Mouse (Mus musculus) forebrain, embryonic 15.5 days (tissue): ENCODE measurements around the gene Snrpf. TPM values are rescaled to one million over a fixed set of nuclear protein-coding genes. Genes with fewer than 3 reads are reported as not detected.
"Not testable (repeated sequence)": the region's sequence is repeated elsewhere in the genome, so short reads cannot be mapped to it uniquely, and the experiment has no call there.

Experiments used
- ATAC-seq: fragments of 200-750 bp; cut with Nextera tagmentation; replicated peaks from 2 replicates; pipeline ENCODE4 v1.8.0; 2017; ENCODE audit warnings: mild to moderate bottlenecking, moderate TSS enrichment, moderate library complexity
- H3K27ac ChIP-seq: fragments of 300-500 bp; sonication (generic); replicated peaks from 2 replicates; pipeline ENCODE4 v1.5.1; 2015; ENCODE audit warnings: mild to moderate bottlenecking, inconsistent platforms
- H3K27me3 ChIP-seq: fragments of 300-500 bp; sonication (generic); 2 replicates; pipeline ENCODE4 v1.6.1; 2015; ENCODE audit warnings: inconsistent platforms
- H3K36me3 ChIP-seq: fragments of 300-500 bp; sonication (generic); 2 replicates; pipeline ENCODE4 v1.6.1; 2015; ENCODE audit warnings: mild to moderate bottlenecking, inconsistent platforms
- H3K4me1 ChIP-seq: fragments of 300-500 bp; sonication (generic); 2 replicates; pipeline ENCODE4 v1.6.1; 2015; ENCODE audit warnings: inconsistent platforms
- H3K4me2 ChIP-seq: fragments of 300-500 bp; sonication (generic); replicated peaks from 2 replicates; pipeline ENCODE4 v1.6.1; 2015; ENCODE audit warnings: mild to moderate bottlenecking, inconsistent platforms
- H3K4me3 ChIP-seq: fragments of 300-500 bp; sonication (generic); 2 replicates; pipeline ENCODE4 v1.5.1; 2015; ENCODE audit warnings: mild to moderate bottlenecking, inconsistent platforms
- H3K9ac ChIP-seq: fragments of 300-500 bp; sonication (generic); replicated peaks from 2 replicates; pipeline ENCODE4 v1.6.1; 2015; ENCODE audit warnings: mild to moderate bottlenecking, inconsistent platforms
- H3K9me3 ChIP-seq: fragments of 300-500 bp; sonication (generic); 2 replicates; pipeline ENCODE4 v1.6.1; 2016; ENCODE audit warnings: inconsistent platforms
- WGBS: fragments of 180-500 bp; shearing (Covaris S2); methylation state at CpG from one replicate; pipeline ENCODE4 v1.1.7; 2015; ENCODE audit warnings: mixed read lengths; 5-methylcytosine and 5-hydroxymethylcytosine counted together
- polyA plus RNA-seq: library from polyadenylated mRNA; unstranded; fragments of >200 nt; fragmentation: Nextera tagmentation; extraction: Ambion mirVana; gene quantifications from 2 replicates; pipeline ENCODE4 v1.2.1, GENCODE M21; 2015

The Snrpf gene
- polyA plus RNA-seq, 1 experiment from 2014 or later = 97.2 TPM

DNA sequence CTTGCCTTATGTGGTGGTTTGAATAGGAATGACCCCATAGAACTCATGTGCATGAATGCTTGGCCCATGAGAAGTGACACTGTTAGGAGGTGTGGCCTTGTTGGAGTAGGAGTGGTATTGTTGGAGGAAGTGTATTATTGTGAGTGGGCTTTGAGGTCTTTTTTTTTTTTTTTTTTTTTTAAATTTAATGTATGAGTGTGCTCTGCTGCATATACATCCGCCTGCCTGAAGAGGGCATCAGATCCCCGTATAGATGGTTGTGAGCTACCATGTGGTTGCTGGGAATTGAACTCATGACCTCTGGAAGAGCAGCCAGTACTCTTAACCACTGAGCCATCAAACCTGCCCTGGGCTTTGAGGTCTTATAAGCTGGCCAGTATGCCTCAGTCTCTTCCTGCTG lies 17.3 kb downstream of the Snrpf start:
- Histone ChIP-seq H3K4me3 (no peak overlapping the region), H3K27ac (no peak overlapping the region)
- 55% methylated on average over 2 of the region's 2 CpGs for WGBS

GRCm38 (mm10) chr10:93568671-93569070 lies 20.8 kb downstream of the Snrpf start:
- Histone ChIP-seq H3K9me3 (no peaks in the 10 kb centered on the region), H3K4me1 (no peaks in the 10 kb centered on the region), H3K27ac (no peak overlapping the region), H3K4me2 (no peak overlapping the region), H3K36me3 (no peaks in the 10 kb centered on the region), H3K9ac (no peak overlapping the region), H3K4me3 (no peak overlapping the region), H3K27me3 (no peaks in the 10 kb centered on the region)
- no peak for ATAC-seq
- 84% methylated on average over 6 of the region's 6 CpGs for WGBS

More for the DNA sequence above, 17.3 kb downstream of the Snrpf start:
- Histone ChIP-seq H3K9me3 (no peaks in the 10 kb centered on the region), H3K27me3 (no peaks in the 10 kb centered on the region), H3K36me3 (no peaks in the 10 kb centered on the region), H3K4me2 (no peak overlapping the region), H3K9ac (no peak overlapping the region), H3K4me1 (no peaks in the 10 kb centered on the region)
- ATAC-seq = no peak

- Histone ChIP-seq H3K4me1 (no peaks in the 10 kb centered on the region), H3K27ac (no peak overlapping the region), H3K27me3 (no peaks in the 10 kb centered on the region), H3K9me3 (no peaks in the 10 kb centered on the region), H3K4me2 (no peak overlapping the region), H3K4me3 (no peak overlapping the region), H3K9ac (no peak overlapping the region), H3K36me3 (no peaks in the 10 kb centered on the region)
- no peak for ATAC-seq
- WGBS = 92% methylated on average over 11 of the region's 11 CpGs
Observed at GRCm38 (mm10) chr10:93567841-93568566, 21.5 kb downstream of the Snrpf start.

GRCm38 (mm10) chr10:93567066-93567465 lies 22.4 kb downstream of the Snrpf start:
- no peak for ATAC-seq
- Histone ChIP-seq H3K4me1 (no peaks in the 10 kb centered on the region), H3K4me2 (no peak overlapping the region), H3K4me3 (no peak overlapping the region), H3K9me3 (no peaks in the 10 kb centered on the region), H3K27ac (no peak overlapping the region), H3K36me3 (no peaks in the 10 kb centered on the region), H3K9ac (no peak overlapping the region), H3K27me3 (no peaks in the 10 kb centered on the region)
- 91% methylated on average over 10 of the region's 10 CpGs for WGBS

DNA sequence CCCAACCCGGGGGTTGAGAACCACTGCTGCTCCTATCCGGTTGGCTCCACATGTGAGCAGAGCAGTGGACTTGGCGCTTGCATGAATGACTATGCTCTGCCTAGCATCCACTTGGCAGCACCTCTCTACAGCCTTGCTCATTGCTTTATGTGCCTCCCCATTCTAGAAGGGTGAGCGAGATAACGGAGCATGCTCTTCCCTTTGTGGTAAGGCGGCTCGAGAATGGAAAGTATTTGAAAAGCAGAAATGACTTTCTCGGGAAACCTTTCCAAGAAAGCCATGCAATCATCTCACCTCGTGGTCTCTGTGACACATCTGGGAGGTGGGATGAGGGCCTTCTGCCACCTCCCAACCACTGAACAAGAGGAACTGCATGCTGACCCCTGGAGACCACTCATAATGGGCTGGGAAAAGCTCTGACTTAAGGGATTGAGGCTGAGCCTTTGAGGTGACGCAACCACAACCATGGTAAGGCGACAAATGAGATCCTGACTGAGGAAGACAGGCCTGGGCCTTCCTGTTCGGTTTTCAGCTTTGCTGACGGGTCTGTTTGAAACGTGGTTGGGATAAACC lies 24.9 kb downstream of the Snrpf start:
- Histone ChIP-seq H3K36me3 (no peaks in the 10 kb centered on the region), H3K9ac (no peak overlapping the region), H3K9me3 (no peaks in the 10 kb centered on the region), H3K4me3 (no peak overlapping the region), H3K4me1 (no peaks in the 10 kb centered on the region), H3K27ac (no peak overlapping the region), H3K4me2 (no peak overlapping the region), H3K27me3 (no peaks in the 10 kb centered on the region)
- no peak for ATAC-seq
- WGBS = 91% methylated on average over 14 of the region's 14 CpGs

GRCm38 (mm10) chr10:93559786-93560185 lies 29.7 kb downstream of the Snrpf start:
- Histone ChIP-seq H3K27ac (no peak overlapping the region), H3K4me2 (no peak overlapping the region), H3K9me3 (no peaks in the 10 kb centered on the region), H3K4me3 (no peak overlapping the region), H3K9ac (no peak overlapping the region), H3K27me3 (no peaks in the 10 kb centered on the region), H3K36me3 (no peaks in the 10 kb centered on the region), H3K4me1 (no peaks in the 10 kb centered on the region)
- 60% methylated on average over 9 of the region's 9 CpGs for WGBS
- ATAC-seq = no peak

DNA sequence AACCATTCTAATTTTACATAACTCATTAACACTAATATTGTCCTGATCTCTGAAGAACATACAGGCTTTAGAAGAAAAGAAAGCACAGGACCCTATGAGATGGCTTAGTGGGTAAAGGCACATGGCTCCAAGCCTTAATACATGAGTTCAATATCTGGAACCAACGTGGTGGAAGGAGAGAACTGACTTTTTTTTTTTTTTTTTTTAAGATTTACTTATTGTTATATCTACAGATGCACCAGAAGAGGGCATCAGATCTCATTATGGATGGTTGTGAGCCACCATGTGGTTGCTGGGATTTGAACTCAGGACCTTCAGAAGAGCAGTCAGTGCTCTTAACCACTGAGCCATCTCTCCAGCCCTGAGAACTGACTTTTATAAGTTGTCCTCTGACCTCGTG lies 31.5 kb downstream of the Snrpf start:
- not testable (repeated sequence) for H3K4me1 ChIP-seq, ATAC-seq, H3K4me3 ChIP-seq, H3K9ac ChIP-seq, H3K9me3 ChIP-seq, H3K36me3 ChIP-seq, H3K4me2 ChIP-seq, H3K27me3 ChIP-seq, H3K27ac ChIP-seq
- WGBS = 66% methylated on average over 2 of the region's 2 CpGs

- H3K4me1 ChIP-seq = no peaks in the 10 kb centered on the region
- no peaks in the 10 kb centered on the region for H3K36me3 ChIP-seq
- no peak overlapping the region for H3K4me3 ChIP-seq
- ATAC-seq = no peak
- H3K27me3 ChIP-seq = no peaks in the 10 kb centered on the region
- H3K4me2 ChIP-seq = no peak overlapping the region
- 85% methylated on average over 8 of the region's 8 CpGs for WGBS
- H3K9me3 ChIP-seq = no peaks in the 10 kb centered on the region
- no peak overlapping the region for H3K27ac ChIP-seq
- no peak overlapping the region for H3K9ac ChIP-seq
Observed at GRCm38 (mm10) chr10:93552596-93552995, 36.9 kb downstream of the Snrpf start.

DNA sequence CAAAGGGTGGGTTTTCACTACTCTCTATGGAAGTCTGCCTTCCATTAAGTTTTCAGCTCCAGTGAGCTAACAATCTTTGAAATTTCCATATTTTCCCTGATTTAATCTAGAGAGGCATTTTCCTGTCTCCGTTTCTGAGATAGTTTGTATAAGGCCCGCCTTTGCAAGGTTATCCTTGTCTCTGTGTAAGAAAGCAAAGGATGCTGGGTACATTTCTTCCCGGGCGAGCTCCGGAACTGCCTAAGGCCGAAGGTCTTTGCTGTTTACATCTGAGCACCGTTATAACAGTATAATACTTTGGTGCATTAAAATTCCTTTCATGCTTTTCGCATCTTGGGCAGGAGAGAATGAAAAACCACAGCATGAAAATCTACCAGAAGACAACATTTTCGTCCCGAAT lies 39.7 kb downstream of the Snrpf start:
- 84% methylated on average over 10 of the region's 10 CpGs for WGBS

DNA sequence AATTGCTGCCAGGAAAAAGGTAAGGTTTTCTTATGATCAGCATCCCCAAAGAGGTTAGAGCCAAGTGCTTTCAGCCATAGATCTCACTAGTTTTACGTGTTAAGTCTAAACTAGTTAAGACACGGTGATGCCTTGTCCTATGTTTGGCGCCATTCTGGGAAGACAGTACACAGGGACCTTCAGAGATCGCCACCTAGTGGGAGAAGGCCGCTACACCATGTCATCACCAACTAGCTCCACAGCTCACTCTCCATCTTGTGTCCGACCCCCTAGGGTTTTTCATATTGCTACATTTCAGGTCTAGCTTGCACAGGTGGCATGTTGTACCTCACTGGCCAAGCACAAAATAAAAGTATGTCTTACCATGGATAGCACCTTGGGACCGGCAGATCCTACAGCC lies 40.5 kb downstream of the Snrpf start:
- Histone ChIP-seq H3K4me1 (no peaks in the 10 kb centered on the region), H3K4me3 (no peak overlapping the region), H3K36me3 (no peaks in the 10 kb centered on the region), H3K27ac (no peak overlapping the region), H3K27me3 (no peaks in the 10 kb centered on the region), H3K9me3 (no peaks in the 10 kb centered on the region), H3K4me2 (no peak overlapping the region), H3K9ac (no peak overlapping the region)
- ATAC-seq = 0 out of 2 replicates have a peak, but pooled peaks have one; percentile 41
- 12% methylated on average over 7 of the region's 7 CpGs for WGBS

More for the DNA sequence above, 39.7 kb downstream of the Snrpf start:
- no peak for ATAC-seq
- no peaks in the 10 kb centered on the region for H3K36me3 ChIP-seq
- no peak overlapping the region for H3K4me2 ChIP-seq
- no peaks in the 10 kb centered on the region for H3K9me3 ChIP-seq
- H3K9ac ChIP-seq = no peak overlapping the region
- no peaks in the 10 kb centered on the region for H3K4me1 ChIP-seq
- H3K27me3 ChIP-seq = no peaks in the 10 kb centered on the region
- H3K4me3 ChIP-seq = no peak overlapping the region
- H3K27ac ChIP-seq = no peak overlapping the region

- H3K4me1 ChIP-seq = no peaks in the 10 kb centered on the region
- H3K4me3 ChIP-seq = no peak overlapping the region
- ATAC-seq = no peak
- no peaks in the 10 kb centered on the region for H3K9me3 ChIP-seq
- H3K36me3 ChIP-seq = no peaks in the 10 kb centered on the region
- 89% methylated on average over 4 of the region's 4 CpGs for WGBS
- no peak overlapping the region for H3K4me2 ChIP-seq
- no peaks in the 10 kb centered on the region for H3K27me3 ChIP-seq
- no peak overlapping the region for H3K27ac ChIP-seq
- no peak overlapping the region for H3K9ac ChIP-seq
Observed at GRCm38 (mm10) chr10:93547741-93548270, 41.7 kb downstream of the Snrpf start.

GRCm38 (mm10) chr10:93544172-93544571 lies 45.3 kb downstream of the Snrpf start:
- WGBS = 80% methylated on average over 5 of the region's 5 CpGs
- ATAC-seq = no peak

More at GRCm38 (mm10) chr10:93544172-93544571, 45.3 kb downstream of the Snrpf start:
- H3K4me1 ChIP-seq = peaks cover 12% of the 10 kb centered on the region
- no peak overlapping the region for H3K4me2 ChIP-seq
- no peaks in the 10 kb centered on the region for H3K36me3 ChIP-seq
- no peak overlapping the region for H3K27ac ChIP-seq
- no peak overlapping the region for H3K9ac ChIP-seq
- no peak overlapping the region for H3K4me3 ChIP-seq
- H3K9me3 ChIP-seq = no peaks in the 10 kb centered on the region
- no peaks in the 10 kb centered on the region for H3K27me3 ChIP-seq
